Comparison of ENCODE assay signal across 8 mouse cellular contexts in the genomic region with DNA sequence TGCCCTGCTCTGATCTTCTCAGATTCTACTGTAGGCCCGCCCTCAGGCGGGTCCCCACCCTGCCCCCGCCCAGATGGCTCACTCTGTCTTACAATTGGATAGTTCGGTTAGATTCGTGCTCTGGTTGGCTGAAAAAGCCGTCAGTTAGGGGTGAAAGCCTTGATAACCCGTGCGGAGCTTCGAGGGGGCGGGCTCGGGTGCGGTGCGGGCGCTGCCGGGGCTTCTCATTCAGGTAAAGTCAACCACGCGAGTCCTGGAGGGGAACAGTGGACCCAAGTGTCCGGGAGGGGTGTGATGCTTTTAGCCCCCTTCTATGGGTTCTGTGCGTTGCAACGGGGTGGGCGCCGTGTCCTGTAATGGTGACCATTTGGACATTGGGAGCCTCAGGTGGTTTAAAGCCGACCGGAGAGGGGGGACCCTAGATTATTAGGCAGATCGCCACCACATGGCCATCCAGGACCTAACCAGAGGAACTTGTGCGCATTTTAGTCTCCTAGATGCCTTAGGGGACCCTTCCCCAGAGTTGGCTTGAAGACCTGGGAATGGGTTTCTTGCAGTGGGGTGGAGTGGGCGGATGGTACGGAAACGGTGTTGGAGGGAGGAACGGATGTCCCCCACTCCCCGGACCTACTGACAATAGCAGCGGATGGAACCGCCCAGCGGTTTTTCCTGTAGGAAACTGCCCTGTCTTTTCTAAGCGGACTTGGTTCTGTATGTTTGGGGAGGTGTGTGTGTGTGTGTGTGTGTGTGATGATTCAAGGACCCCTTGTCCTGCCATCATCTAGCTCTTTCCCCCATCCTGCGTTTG. TPM values are rescaled to one million over a fixed set of nuclear protein-coding genes. Genes with fewer than 3 reads are reported as not detected.
DNase-seq lines count a peak whose midpoint lies in the region; ATAC-seq and TF ChIP-seq lines count a peak whose summit lies in the region.

Gene Kank3, plus strand, starts transcription at position 186 of the 808 bp plus-strand sequence.

- H3K27me3 ChIP-seq in hindbrain, postnatal 0 days (ENCODE audit: insufficient read depth, low read length), result no peaks in the 10 kb centered on the region

- no peaks in the 10 kb centered on the region for H3K9me3 ChIP-seq in hindbrain, postnatal 0 days (ENCODE audit: low read length)

- DNase-seq in ZHBTc4 (ENCODE audit: low read depth, low spot score), result peak; percentile 99
- DNase-seq in gastrocnemius, adult 2 months, result peak; percentile 93
- DNase-seq in hindbrain, postnatal 0 days (ENCODE audit: low spot score), result peak; percentile 97
- peak; percentile 93 to 94 for DNase-seq in left cerebral cortex, adult 2 months (ENCODE audit: extremely low spot score in 1 of 2, low spot score in 2 of 2)
- DNase-seq in right cerebral cortex, adult 2 months (ENCODE audit: low spot score in 2 of 2), result peak; percentile 95 to 97
- DNase-seq in urinary bladder, postnatal 14 days (ENCODE audit: low spot score), result peak; percentile 95

- peak within 1 kb of the TSS; percentile 85 for H3K4me3 ChIP-seq in gastrocnemius, adult 2 months
- peak within 1 kb of the TSS; percentile 53 for H3K4me3 ChIP-seq in hindbrain, postnatal 0 days (ENCODE audit: low read length)
- H3K4me3 ChIP-seq in left cerebral cortex, adult 2 months, result peak within 1 kb of the TSS; percentile 71

- WGBS in hindbrain, postnatal 0 days, result under 1% methylated on average over 36 of the region's 36 CpGs

- no peaks in the 10 kb centered on the region for H3K4me1 ChIP-seq in hindbrain, postnatal 0 days (ENCODE audit: insufficient read depth, low read length)

- TF ChIP-seq CTCF in gastrocnemius, adult 2 months (IDR thresholded peaks at IDR 0.05), result no peak
- TF ChIP-seq CTCF in hindbrain, postnatal 0 days (IDR thresholded peaks at IDR 0.05; ENCODE audit: low read depth), result peak; percentile 14
- no peak for TF ChIP-seq CTCF in left cerebral cortex, adult 2 months (IDR thresholded peaks at IDR 0.05)

- no peaks in the 10 kb centered on the region for H3K36me3 ChIP-seq in hindbrain, postnatal 0 days (ENCODE audit: insufficient read depth, low read length)

- H3K27ac ChIP-seq in gastrocnemius, adult 2 months, result peak within 1 kb of the TSS; percentile 93
- H3K27ac ChIP-seq in hindbrain, postnatal 0 days, result peak within 1 kb of the TSS; percentile 48; the same call in 1 of the 2 replicates
- peak within 1 kb of the TSS; percentile 91 for H3K27ac ChIP-seq in left cerebral cortex, adult 2 months

- intact Hi-C loops in gastrocnemius, adult 2 months (cut with DNase I), result no loop called here
- intact Hi-C loops in left cerebral cortex, adult 2 months (cut with DNase I), result loop anchor here (5.0 kb wide), 1 partner anchor 373 kb away; no protein-coding TSS in a partner anchor

- ATAC-seq in common myeloid progenitor, adult 5-6 weeks (replicated peaks; ENCODE audit: low read depth, poor library complexity, severe bottlenecking), result peak; percentile 98
- ATAC-seq in hindbrain, postnatal 0 days, result peak; percentile 99
- ATAC-seq in megakaryocyte, adult 5-6 weeks (ENCODE audit: poor library complexity, severe bottlenecking), result peak; percentile 99

- H3K9ac ChIP-seq in hindbrain, postnatal 0 days (replicated peaks; ENCODE audit: low read length), result peak within 1 kb of the TSS; percentile 50

- peak within 1 kb of the TSS; percentile 90 for H3K4me2 ChIP-seq in hindbrain, postnatal 0 days (ENCODE audit: low read depth, low read length)

RNA-seq across cellular contexts. Expression of gene Kank3, which starts in this region (rescaled TPM):
- 4.6 and 5.5 TPM in 2 replicates for total RNA-seq in common myeloid progenitor, adult 5-6 weeks (2017)
- total RNA-seq in gastrocnemius, adult 2 months (2021), result 10 to 100 TPM; 15.7 to 24.5 TPM
- 33.5 and 57.2 TPM in 2 replicates for total RNA-seq in hindbrain, postnatal 0 days (2014; rRNA removed)
- polyA plus RNA-seq in hindbrain, postnatal 0 days (2015; fragmentation: Nextera tagmentation; extraction: Ambion mirVana), result 44.1 and 47.9 TPM in 2 replicates
- total RNA-seq in left cerebral cortex, adult 2 months (2021), result 10 to 100 TPM; 32.3 to 38.7 TPM
- 12.3 and 16.2 TPM in 2 replicates for total RNA-seq in megakaryocyte, adult 5-6 weeks (2015)
- 13.5 and 14.8 TPM in 2 replicates for total RNA-seq in megakaryocyte, adult 5-6 weeks (2017)

Comparison
In these comparisons a context has a peak if more than half of its experiments do, and no peak if none do; other contexts are left out.
1. Peak in every context shown above with its lines: DNase-seq, ATAC-seq, H3K4me3 ChIP-seq and H3K27ac ChIP-seq.